Mouse (Mus musculus) gastrocnemius, postnatal 10 days (tissue): ENCODE results near the gene Zfp174. TPM values are rescaled to one million over a fixed set of nuclear protein-coding genes. Genes with fewer than 3 reads are reported as not detected.
A peak's percentile ranks its signal among the peaks of the same experiment; 100 is the strongest.
"Not testable (repeated sequence)": the region's sequence is repeated elsewhere in the genome, so short reads cannot be mapped to it uniquely, and the experiment has no call there.

Source experiments
- DNase-seq: peaks from one replicate; pipeline ENCODE4 v3.0.0; 2021; ENCODE audit warnings: mixed read lengths
- long read RNA-seq, 2 experiments: library from polyadenylated mRNA; stranded (forward); transcript quantifications; one replicate each; pipeline ENCODE4 v2.0.0; 2021
- total RNA-seq, 2 experiments: library from RNA; stranded (reverse); gene quantifications; 2 replicates each; pipeline ENCODE4 v1.2.3; 2021

Gene Zfp174
- 1 to 10 TPM; 1.2 to 1.6 TPM for total RNA-seq
- long read RNA-seq, experiment 1, full-length matches to known transcripts = 3 of 4 reads
- long read RNA-seq, experiment 1, partial matches to known transcripts = 0 of 4 reads
- long read RNA-seq, experiment 1, other reads (novel, unspliced or antisense) = 1 of 4 reads
- long read RNA-seq, experiment 2 = 0 reads

GRCm38 (mm10) chr16:3846711-3847518 is at the start of gene Zfp174:
Gene Zfp174, plus strand, starts transcription at chr16:3847268.
- DNase-seq = peak; percentile 83

- no peak for DNase-seq
Observed at GRCm38 (mm10) chr16:3808176-3808575, 38.9 kb upstream of the Zfp174 start.

- DNase-seq = not testable (repeated sequence)
Observed at GRCm38 (mm10) chr16:3814667-3815066, 32.4 kb upstream of the Zfp174 start.

GRCm38 (mm10) chr16:3820202-3820601 is 26.9 kb upstream of the Zfp174 start:
- no peak for DNase-seq

- no peak for DNase-seq
Observed at GRCm38 (mm10) chr16:3828021-3828420, 19.0 kb upstream of the Zfp174 start.

GRCm38 (mm10) chr16:3829727-3830126 is 17.3 kb upstream of the Zfp174 start:
- DNase-seq = no peak

GRCm38 (mm10) chr16:3830588-3831109 is 16.4 kb upstream of the Zfp174 start, which contains the start of gene Olfr15:
Gene Olfr15, plus strand, starts transcription at chr16:3830878.
- DNase-seq = no peak

GRCm38 (mm10) chr16:3835461-3835860 is 11.6 kb upstream of the Zfp174 start:
- DNase-seq = no peak

- no peak for DNase-seq
Observed at GRCm38 (mm10) chr16:3839157-3839885, 7.7 kb upstream of the Zfp174 start.

GRCm38 (mm10) chr16:3842989-3843388 is 4.1 kb upstream of the Zfp174 start:
- no peak for DNase-seq

- DNase-seq = no peak
Observed at GRCm38 (mm10) chr16:3843796-3844195, 3.3 kb upstream of the Zfp174 start.

- DNase-seq = no peak
Observed at GRCm38 (mm10) chr16:3847871-3848270, 803 bp downstream of the Zfp174 start.

GRCm38 (mm10) chr16:3848416-3848815 is 1.3 kb downstream of the Zfp174 start:
- no peak for DNase-seq

GRCm38 (mm10) chr16:3851301-3851700 is 4.2 kb downstream of the Zfp174 start:
- DNase-seq = not testable (repeated sequence)

GRCm38 (mm10) chr16:3852586-3852985 is 5.5 kb downstream of the Zfp174 start:
- DNase-seq = no peak

GRCm38 (mm10) chr16:3854437-3855182 is 7.5 kb downstream of the Zfp174 start:
- no peak for DNase-seq

GRCm38 (mm10) chr16:3855776-3856175 is 8.7 kb downstream of the Zfp174 start:
- DNase-seq = no peak

GRCm38 (mm10) chr16:3859254-3859653 is 12.2 kb downstream of the Zfp174 start:
- DNase-seq = no peak

- DNase-seq = no peak
Observed at GRCm38 (mm10) chr16:3871815-3872214, 24.7 kb downstream of the Zfp174 start.

- DNase-seq = peak; percentile 82
Observed at GRCm38 (mm10) chr16:3872216-3873047, 25.4 kb downstream of the Zfp174 start, which contains the start of gene Naa60. Gene Naa60, plus strand, starts transcription at chr16:3872375.

- no peak for DNase-seq
Observed at GRCm38 (mm10) chr16:3876346-3876745, 29.3 kb downstream of the Zfp174 start.
